Mouse (Mus musculus) ES-Bruce4 (cell line): ENCODE measurements at regions not wholly inside any gene's neighbourhood (a gene's known extent, or its start where the extent isn't known, plus 50 kb on each side); places are given as distances from the start of the nearest gene placed in this dataset.

Experiments used
- CTCF ChIP-seq: IDR thresholded peaks from one replicate; pipeline ENCODE4 v1.8.1; 2011; ENCODE audit warnings: low read depth, low read length
- EP300 ChIP-seq: IDR thresholded peaks from 2 replicates; pipeline ENCODE4 v1.6.1; 2011; ENCODE audit warnings: low read depth, low read length; ENCODE audit not compliant: insufficient read depth
- POLR2A ChIP-seq: IDR thresholded peaks from one replicate; pipeline ENCODE4 v1.8.1; 2011; ENCODE audit warnings: low read length; ENCODE audit not compliant: insufficient read depth

DNA sequence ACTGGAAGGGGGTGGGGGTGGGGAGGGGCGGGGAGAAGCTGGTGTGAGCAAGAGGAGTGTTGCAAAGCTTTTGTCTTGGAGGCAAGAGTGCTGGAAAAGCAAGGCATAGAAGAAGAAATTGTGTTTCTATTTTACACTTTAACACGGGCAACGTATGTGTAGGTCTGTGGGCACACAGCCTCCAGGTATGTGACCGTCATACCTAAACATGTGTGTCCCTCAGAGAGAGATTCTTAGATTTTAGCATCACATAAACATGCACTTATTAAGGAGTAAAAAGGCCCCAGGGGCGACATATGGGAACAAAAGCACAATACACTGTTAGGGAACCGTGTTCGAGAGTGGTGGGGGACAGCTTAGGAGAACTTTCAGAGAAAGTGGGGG, 348.6 kb upstream of the Tnp1 start:
- TF ChIP-seq CTCF (no peak), POLR2A (no peak), EP300 (no peak)
